Mouse (Mus musculus): ENCODE data around the gene Gm10719.
"Not testable (repeated sequence)": the region's sequence is repeated elsewhere in the genome, so short reads cannot be mapped to it uniquely, and the experiment has no call there.

The Gm10719 gene

DNA sequence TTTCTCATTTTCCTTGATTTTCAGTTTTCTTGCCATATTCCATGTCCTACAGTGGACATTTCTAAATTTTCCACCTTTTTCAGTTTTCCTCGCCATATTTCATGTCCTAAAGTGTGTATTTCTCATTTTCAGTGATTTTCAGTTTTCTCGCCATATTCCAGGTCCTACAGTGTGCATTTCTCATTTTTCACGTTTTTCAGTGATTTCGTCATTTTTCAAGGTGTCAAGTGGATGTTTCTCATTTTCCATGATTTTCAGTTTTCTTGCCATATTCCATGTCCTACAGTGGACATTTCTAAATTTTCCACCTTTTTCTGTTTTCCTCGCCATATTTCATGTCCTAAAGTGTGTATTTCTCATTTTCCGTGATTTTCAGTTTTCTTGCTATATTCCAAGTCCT is 8.4 kb downstream of the Gm10719 start:
- peak; percentile 67 to 85 for DNase-seq (ENCODE audit: low spot score in 2 of 2)

DNA sequence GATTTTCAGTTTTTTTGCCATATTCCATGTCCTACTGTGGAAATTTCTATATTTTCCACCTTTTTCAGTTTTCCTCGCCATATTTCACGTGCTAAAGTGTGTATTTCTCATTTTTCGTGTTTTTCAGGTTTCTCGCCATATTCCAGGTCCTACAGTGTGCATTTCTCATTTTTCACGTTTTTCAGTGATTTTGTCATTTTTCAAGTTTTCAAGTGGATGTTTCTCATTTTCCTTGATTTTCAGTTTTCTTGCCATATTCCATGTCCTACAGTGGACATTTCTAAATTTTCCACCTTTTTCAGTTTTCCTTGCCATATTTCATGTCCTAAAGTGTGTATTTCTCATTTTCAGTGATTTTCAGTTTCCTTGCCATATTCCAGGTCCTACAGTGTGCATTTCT is 8.9 kb downstream of the Gm10719 start:
- DNase-seq (ENCODE audit: low spot score in 2 of 2) = not testable (repeated sequence)

DNA sequence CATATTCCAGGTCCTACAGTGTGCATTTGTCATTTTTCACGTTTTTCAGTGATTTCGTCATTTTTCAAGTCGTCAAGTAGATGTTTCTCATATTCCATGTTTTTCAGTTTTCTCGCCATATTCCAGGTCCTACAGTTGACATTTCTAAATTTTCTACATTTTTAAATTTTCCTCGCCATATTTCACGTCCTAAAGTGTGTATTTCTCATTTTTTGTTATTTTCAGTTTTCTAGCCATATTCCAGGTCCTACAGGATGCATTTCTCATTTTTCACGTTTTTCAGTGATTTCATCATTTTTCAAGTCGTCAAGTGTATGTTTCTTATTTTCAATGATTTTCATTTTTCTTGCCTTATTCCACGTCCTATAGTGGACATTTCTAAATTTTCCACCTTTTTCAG is 9.5 kb downstream of the Gm10719 start:
- not testable (repeated sequence) for DNase-seq (ENCODE audit: low spot score in 2 of 2)

DNA sequence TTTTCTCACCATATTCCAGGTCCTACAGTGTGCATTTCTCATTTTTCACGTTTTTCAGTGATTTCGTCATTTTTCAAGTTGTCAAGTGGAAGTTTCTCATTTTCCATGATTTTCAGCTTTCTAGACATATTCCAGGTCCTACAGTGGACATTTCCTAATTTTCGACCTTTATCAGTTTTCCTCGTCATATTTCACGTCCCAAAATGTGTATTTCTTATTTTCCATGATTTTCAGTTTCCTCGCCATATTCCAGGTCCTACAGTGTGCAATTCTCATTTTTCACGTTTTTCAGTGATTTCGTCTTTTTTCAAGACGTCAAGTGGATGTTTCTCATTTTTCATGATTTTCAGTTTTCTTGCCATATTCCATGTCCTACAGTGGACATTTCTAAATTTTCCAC is 10.0 kb downstream of the Gm10719 start:
- not testable (repeated sequence) for DNase-seq (ENCODE audit: low spot score in 2 of 2)

DNA sequence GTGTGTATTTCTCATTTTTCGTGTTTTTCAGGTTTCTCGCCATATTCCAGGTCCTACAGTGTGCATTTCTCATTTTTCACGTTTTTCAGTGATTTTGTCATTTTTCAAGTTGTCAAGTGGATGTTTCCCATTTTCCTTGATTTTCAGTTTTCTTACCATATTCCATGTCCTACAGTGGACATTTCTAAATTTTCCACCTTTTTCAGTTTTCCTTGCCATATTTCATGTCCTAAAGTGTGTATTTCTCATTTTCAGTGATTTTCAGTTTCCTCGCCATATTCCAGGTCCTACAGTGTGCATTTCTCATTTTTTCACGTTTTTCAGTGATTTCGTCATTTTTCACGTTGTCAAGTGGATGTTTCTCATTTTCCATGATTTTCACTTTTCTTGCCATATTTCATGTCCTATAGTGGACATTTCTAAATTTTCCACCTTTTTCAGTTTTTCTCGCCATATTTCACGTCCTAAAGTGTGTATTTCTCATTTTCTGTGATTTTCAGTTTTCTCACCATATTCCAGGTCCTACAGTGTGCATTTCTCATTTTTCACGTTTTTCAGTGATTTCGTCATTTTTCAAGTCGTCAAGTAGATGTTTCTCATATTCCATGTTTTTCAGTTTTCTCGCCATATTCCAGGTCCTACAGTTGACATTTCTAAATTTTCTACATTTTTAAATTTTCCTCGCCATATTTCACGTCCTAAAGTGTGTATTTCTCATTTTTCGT is 12.2 kb downstream of the Gm10719 start:
- DNase-seq (ENCODE audit: low spot score in 2 of 2) = peak; percentile 9 to 25

DNA sequence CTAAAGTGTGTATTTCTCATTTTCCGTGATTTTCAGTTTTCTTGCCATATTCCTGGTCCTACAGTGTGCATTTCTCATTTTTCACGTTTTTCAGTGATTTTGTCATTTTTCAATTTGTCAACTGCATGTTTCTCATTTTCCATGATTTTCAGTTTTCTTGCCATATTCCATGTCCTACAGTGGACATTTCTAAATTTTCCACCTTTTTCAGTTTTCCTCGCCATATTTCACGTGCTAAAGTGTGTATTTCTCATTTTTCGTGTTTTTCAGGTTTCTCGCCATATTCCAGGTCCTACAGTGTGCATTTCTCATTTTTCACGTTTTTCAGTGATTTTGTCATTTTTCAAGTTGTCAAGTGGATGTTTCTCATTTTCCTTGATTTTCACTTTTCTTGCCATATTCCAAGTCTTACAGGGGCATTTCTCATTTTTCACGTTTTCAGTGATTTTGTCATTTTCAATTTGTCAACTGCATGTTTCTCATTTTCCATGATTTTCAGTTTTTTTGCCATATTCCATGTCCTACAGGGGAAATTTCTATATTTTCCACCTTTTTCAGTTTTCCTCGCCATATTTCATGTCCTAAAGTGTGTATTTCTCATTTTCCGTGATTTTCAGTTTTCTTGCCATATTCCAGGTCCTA is 13.6 kb downstream of the Gm10719 start:
- DNase-seq (ENCODE audit: low spot score in 2 of 2) = not testable (repeated sequence)

DNA sequence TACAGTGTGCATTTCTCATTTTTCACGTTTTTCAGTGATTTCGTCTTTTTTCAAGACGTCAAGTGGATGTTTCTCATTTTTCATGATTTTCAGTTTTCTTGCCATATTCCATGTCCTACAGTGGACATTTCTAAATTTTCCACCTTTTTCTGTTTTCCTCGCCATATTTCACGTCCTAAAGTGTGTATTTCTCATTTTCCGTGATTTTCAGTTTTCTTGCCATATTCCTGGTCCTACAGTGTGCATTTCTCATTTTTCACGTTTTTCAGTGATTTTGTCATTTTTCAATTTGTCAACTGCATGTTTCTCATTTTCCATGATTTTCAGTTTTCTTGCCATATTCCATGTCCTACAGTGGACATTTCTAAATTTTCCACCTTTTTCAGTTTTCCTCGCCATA is 17.1 kb downstream of the Gm10719 start, which contains the start of gene Gm17535:
Gene Gm17535 (plus strand): TSS at position 301 of the 400 bp plus-strand sequence.
- DNase-seq (ENCODE audit: low spot score in 2 of 2) = not testable (repeated sequence)

DNA sequence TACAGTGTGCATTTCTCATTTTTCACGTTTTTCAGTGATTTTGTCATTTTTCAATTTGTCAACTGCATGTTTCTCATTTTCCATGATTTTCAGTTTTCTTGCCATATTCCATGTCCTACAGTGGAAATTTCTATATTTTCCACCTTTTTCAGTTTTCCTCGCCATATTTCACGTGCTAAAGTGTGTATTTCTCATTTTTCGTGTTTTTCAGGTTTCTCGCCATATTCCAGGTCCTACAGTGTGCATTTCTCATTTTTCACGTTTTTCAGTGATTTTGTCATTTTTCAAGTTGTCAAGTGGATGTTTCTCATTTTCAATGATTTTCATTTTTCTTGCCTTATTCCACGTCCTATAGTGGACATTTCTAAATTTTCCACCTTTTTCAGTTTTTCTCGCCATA is 19.4 kb downstream of the Gm10719 start, which contains the start of gene Gm10715:
Gene Gm10715 (plus strand): TSS at position 301 of the 400 bp plus-strand sequence.
- DNase-seq (ENCODE audit: low spot score in 2 of 2) = not testable (repeated sequence)

DNA sequence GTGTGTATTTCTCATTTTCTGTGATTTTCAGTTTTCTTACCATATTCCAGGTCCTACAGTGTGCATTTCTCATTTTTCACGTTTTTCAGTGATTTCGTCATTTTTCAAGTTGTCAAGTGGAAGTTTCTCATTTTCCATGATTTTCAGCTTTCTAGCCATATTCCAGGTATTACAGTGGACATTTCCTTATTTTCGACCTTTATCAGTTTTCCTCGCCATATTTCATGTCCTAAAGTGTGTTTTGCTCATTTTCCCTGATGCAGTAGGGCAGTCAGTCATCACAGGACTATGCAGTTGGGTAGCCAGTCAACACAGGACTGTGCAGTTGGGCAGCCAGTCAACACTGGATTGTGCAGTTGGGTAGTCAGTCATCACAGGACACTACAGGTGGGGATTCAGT is 21.0 kb downstream of the Gm10719 start:
- not testable (repeated sequence) for DNase-seq (ENCODE audit: low spot score in 2 of 2)
